Mouse (Mus musculus) monocyte, adult 2 months (primary cell): ENCODE results near the gene Psmb11.
"Not testable (repeated sequence)": the region's sequence is repeated elsewhere in the genome, so short reads cannot be mapped to it uniquely, and the experiment has no call there.

ENCODE experiments used
- DNase-seq, 2 experiments: peaks; one replicate each; pipeline ENCODE4 v3.0.0; 2022; ENCODE audit warnings: low spot score in 2 of 2, low read depth in 1 of 2

Gene Psmb11

GRCm38 (mm10) chr14:54603038-54603654 lies 18.1 kb upstream of the Psmb11 start:
- DNase-seq = peak; percentile 86 to 90

- no peak for DNase-seq
These were observed 17.5 kb upstream of the Psmb11 start for GRCm38 (mm10) chr14:54603686-54604085.

GRCm38 (mm10) chr14:54605752-54606321 lies 15.4 kb upstream of the Psmb11 start, which contains the start of gene 4931414P19Rik:
Gene 4931414P19Rik (minus strand): TSS chr14:54605993.
- peak in 1 of 2 experiments; percentile 27 for DNase-seq

GRCm38 (mm10) chr14:54607226-54607625 lies 14.0 kb upstream of the Psmb11 start:
- no peak for DNase-seq

- no peak for DNase-seq
These were observed 12.0 kb upstream of the Psmb11 start for GRCm38 (mm10) chr14:54609245-54609644.

GRCm38 (mm10) chr14:54609962-54610361 lies 11.3 kb upstream of the Psmb11 start:
- no peak for DNase-seq

GRCm38 (mm10) chr14:54610648-54611047 lies 10.6 kb upstream of the Psmb11 start:
- DNase-seq = no peak

- DNase-seq = not testable (repeated sequence)
These were observed 7.1 kb upstream of the Psmb11 start for GRCm38 (mm10) chr14:54614130-54614529.

GRCm38 (mm10) chr14:54616226-54616825 lies 4.9 kb upstream of the Psmb11 start:
- DNase-seq = no peak

- DNase-seq = no peak
These were observed 3.9 kb upstream of the Psmb11 start for GRCm38 (mm10) chr14:54617152-54617896.

GRCm38 (mm10) chr14:54617897-54618365 lies 3.3 kb upstream of the Psmb11 start, which contains the start of gene Psmb5:
Gene Psmb5 (minus strand): TSS chr14:54618022.
- DNase-seq = peak; percentile 69 to 83

GRCm38 (mm10) chr14:54623334-54623733 lies 2.1 kb downstream of the Psmb11 start:
- DNase-seq = no peak

- DNase-seq = no peak
These were observed 3.7 kb downstream of the Psmb11 start for GRCm38 (mm10) chr14:54624976-54625375.

GRCm38 (mm10) chr14:54628103-54628502 lies 6.9 kb downstream of the Psmb11 start:
- DNase-seq = no peak

GRCm38 (mm10) chr14:54629797-54630196 lies 8.6 kb downstream of the Psmb11 start:
- DNase-seq = no peak

GRCm38 (mm10) chr14:54630583-54631239 lies 9.5 kb downstream of the Psmb11 start:
- DNase-seq = no peak

- no peak for DNase-seq
These were observed 10.0 kb downstream of the Psmb11 start for GRCm38 (mm10) chr14:54631240-54631599.

GRCm38 (mm10) chr14:54632252-54632651 lies 11.0 kb downstream of the Psmb11 start:
- no peak for DNase-seq

- no peak for DNase-seq
These were observed 12.9 kb downstream of the Psmb11 start for GRCm38 (mm10) chr14:54634182-54634581.

GRCm38 (mm10) chr14:54636954-54637353 lies 15.7 kb downstream of the Psmb11 start:
- DNase-seq = peak in 1 of 2 experiments; percentile 47

GRCm38 (mm10) chr14:54638210-54638609 lies 17.0 kb downstream of the Psmb11 start:
- DNase-seq = no peak
